Mouse (Mus musculus) midbrain, embryonic 13.5 days (tissue): ENCODE measurements around the gene Pla2g4f. TPM values are rescaled to one million over a fixed set of nuclear protein-coding genes. Genes with fewer than 3 reads are reported as not detected.
A peak's percentile ranks its signal among the peaks of the same experiment; 100 is the strongest.

Source experiments
- ATAC-seq: fragments of 200-750 bp; cut with Nextera tagmentation; 2 replicates; pipeline ENCODE4 v1.8.0; 2017; ENCODE audit warnings: mild to moderate bottlenecking, moderate TSS enrichment, moderate library complexity
- H3K27ac ChIP-seq: fragments of 300-500 bp; sonication (generic); 2 replicates; pipeline ENCODE4 v1.5.1; 2015; ENCODE audit warnings: inconsistent platforms, mild to moderate bottlenecking, moderate library complexity
- H3K27me3 ChIP-seq: fragments of 300-500 bp; sonication (generic); 2 replicates; pipeline ENCODE4 v1.6.1; 2015; ENCODE audit warnings: mild to moderate bottlenecking, inconsistent platforms
- H3K36me3 ChIP-seq: fragments of 300-500 bp; sonication (generic); 2 replicates; pipeline ENCODE4 v1.6.1; 2015; ENCODE audit warnings: mild to moderate bottlenecking, inconsistent platforms
- H3K4me1 ChIP-seq: fragments of 300-500 bp; sonication (generic); replicated peaks from 2 replicates; pipeline ENCODE4 v1.6.1; 2015; ENCODE audit warnings: inconsistent platforms
- H3K4me2 ChIP-seq: fragments of 300-500 bp; sonication (generic); replicated peaks from 2 replicates; pipeline ENCODE4 v1.6.1; 2015; ENCODE audit warnings: moderate library complexity, mild to moderate bottlenecking, inconsistent platforms
- H3K4me3 ChIP-seq: fragments of 300-500 bp; sonication (generic); replicated peaks from 2 replicates; pipeline ENCODE4 v1.5.1; 2015; ENCODE audit warnings: mild to moderate bottlenecking, inconsistent platforms
- H3K9ac ChIP-seq: fragments of 300-500 bp; sonication (generic); replicated peaks from 2 replicates; pipeline ENCODE4 v1.6.1; 2015; ENCODE audit warnings: mild to moderate bottlenecking, inconsistent platforms
- H3K9me3 ChIP-seq: fragments of 300-500 bp; sonication (generic); 2 replicates; pipeline ENCODE4 v1.6.1; 2016; ENCODE audit warnings: mild to moderate bottlenecking, inconsistent platforms
- WGBS: fragments of 180-500 bp; shearing (Covaris S2); methylation state at CpG from one replicate; pipeline ENCODE4 v1.1.7; 2015; 5-methylcytosine and 5-hydroxymethylcytosine counted together
- polyA plus RNA-seq: library from polyadenylated mRNA; unstranded; fragments of >200 nt; fragmentation: Nextera tagmentation; extraction: Ambion mirVana; gene quantifications from 2 replicates; pipeline ENCODE4 v1.2.1, GENCODE M21; 2015

The Pla2g4f gene
- polyA plus RNA-seq: not detected in 2 replicates

DNA sequence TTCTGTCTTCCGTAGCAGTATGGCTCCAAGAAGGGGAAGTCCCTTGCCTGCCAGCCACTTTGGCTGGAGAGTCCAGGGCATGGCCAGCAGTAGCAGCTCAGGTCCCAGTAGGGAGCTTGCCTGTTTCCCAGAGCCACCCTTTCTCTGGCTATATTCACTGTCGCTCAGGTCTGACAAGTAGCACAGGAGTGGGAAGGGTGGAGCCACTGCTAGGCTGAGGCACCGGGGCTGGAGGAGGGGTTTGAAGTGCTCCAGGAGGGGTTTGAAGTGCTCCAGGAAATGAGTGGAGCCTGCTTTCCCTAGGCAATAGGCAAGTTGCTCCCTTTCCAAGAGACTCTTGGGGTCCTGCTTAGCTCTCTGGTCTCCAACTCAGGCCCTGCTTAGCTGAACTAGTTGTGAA, at the start of gene Pla2g4f:
Pla2g4f (minus strand) TSS at position 190 of the 400 bp plus-strand sequence.
- Histone ChIP-seq H3K36me3 (peaks cover 35% of the 10 kb centered on the region), H3K27ac (no peak within 1 kb of the TSS), H3K9me3 (no peaks in the 10 kb centered on the region), H3K4me1 (no peaks in the 10 kb centered on the region), H3K4me2 (no peak within 1 kb of the TSS), H3K4me3 (no peak within 1 kb of the TSS), H3K9ac (no peak within 1 kb of the TSS), H3K27me3 (no peaks in the 10 kb centered on the region)
- ATAC-seq: no peak
- WGBS: 73% methylated on average over 3 of the region's 3 CpGs

DNA sequence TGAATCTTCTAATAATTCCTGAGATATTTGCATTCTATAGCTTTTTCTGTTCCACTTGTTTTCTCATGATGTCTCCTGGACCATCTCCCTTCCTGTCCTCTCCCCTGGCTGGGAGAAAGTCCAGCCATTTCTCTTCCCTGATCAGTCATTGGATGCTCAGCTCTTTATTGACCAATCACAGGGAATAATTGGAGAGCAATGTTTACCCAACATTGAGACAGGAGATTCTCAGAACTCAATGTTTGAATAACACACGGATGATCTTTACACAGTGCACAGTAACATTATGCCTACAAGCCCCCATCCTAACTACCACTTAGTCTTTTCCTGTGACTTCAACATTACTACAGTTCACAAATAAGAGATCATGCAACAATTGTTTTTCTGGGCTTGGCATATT, 46.5 kb upstream of the Pla2g4f start:
- WGBS: 85% methylated on average over 1 of the region's 1 CpGs
- H3K4me3 ChIP-seq: no peak overlapping the region
- no peak overlapping the region for H3K27ac ChIP-seq
- no peak for ATAC-seq
- no peak overlapping the region for H3K4me2 ChIP-seq
- no peaks in the 10 kb centered on the region for H3K9me3 ChIP-seq
- no peaks in the 10 kb centered on the region for H3K27me3 ChIP-seq
- no peaks in the 10 kb centered on the region for H3K4me1 ChIP-seq
- H3K9ac ChIP-seq: no peak overlapping the region
- peaks cover 63% of the 10 kb centered on the region for H3K36me3 ChIP-seq

DNA sequence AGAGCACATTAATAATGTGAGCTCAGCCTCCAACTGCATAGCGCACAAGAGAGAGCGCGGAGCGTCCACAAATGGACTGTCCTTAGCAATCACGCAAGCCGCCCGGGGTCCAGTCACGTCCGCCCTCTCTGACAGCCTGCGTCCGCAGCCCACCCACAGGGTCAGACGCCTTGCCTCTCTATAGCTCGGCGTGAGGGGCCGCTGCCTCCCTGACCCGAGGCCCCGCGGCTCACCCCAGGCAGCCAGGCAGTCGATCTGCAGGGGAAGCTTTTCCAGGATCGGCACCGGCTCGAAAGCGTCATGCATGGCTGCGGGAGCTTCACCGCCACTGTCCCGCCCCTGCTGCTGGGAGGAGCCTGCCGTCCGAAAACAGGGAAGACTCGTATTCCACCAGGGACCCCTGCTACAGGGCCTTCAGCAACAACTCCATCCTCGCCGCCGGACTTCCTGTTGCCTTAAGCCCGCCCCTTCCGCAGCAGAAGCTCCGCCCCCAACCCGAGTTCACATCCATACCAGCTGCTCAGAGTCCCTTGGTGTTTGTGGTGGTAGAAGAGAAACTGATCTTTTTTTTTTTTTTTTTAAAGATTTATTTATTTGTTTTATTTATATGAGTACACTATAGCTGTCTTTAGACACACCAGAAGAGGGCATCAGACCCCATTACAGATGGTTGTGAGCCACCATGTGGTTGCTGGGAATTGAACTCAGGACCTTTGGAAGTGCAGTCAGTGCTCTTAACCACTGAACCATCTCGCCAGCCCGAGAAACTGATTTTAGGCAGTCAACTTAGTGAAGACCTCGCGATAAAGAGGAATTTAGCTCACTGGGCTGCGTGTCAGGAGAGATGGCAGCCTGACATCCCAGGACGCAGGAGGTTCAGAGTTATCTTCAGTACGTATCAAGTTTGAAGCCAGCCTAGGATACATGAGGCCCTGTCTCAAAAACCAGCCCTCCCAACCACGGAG, 39.0 kb upstream of the Pla2g4f start, which contains the start of gene Vps39:
Vps39 (minus strand) TSS at position 456 of the 965 bp plus-strand sequence.
- Histone ChIP-seq H3K4me2 (peak within 1 kb of the TSS; percentile 80), H3K4me1 (peaks cover 21% of the 10 kb centered on the region), H3K9me3 (no peaks in the 10 kb centered on the region), H3K27ac (peak within 1 kb of the TSS; percentile 80), H3K9ac (peak within 1 kb of the TSS; percentile 94), H3K4me3 (peak within 1 kb of the TSS; percentile 98), H3K36me3 (peaks cover 45% of the 10 kb centered on the region), H3K27me3 (no peaks in the 10 kb centered on the region)
- peak; percentile 99 for ATAC-seq
- WGBS: 12% methylated on average over 44 of the region's 44 CpGs

DNA sequence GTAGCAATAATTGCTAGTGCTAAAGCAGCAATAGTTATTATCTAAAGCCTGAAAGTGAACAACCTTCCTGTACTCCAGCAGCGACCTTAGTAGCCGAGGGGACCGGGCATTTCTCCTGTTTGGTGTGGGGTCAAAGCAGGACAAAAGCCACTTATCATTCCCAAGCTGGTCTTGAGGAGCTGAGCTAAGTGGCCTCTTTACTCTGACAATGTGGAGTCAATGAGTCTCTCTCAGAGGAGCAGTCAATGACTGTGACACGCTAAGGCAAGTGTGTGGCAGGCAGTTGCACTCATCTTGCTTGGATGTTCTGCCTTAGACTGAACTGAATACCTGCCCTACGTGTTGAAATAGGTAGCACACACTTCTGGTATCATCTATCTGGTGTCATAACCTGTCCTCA, 37.4 kb upstream of the Pla2g4f start:
- Histone ChIP-seq H3K9ac (no peak overlapping the region; the same call in 1 of the 2 replicates), H3K9me3 (no peaks in the 10 kb centered on the region), H3K4me2 (peak overlapping the region; percentile 80; the same call in 1 of the 2 replicates), H3K27ac (no peak overlapping the region), H3K4me3 (peak overlapping the region; percentile 98; the same call in 1 of the 2 replicates), H3K27me3 (no peaks in the 10 kb centered on the region), H3K4me1 (peaks cover 21% of the 10 kb centered on the region), H3K36me3 (peaks cover 50% of the 10 kb centered on the region)
- 76% methylated on average over 5 of the region's 5 CpGs for WGBS
- no peak for ATAC-seq

DNA sequence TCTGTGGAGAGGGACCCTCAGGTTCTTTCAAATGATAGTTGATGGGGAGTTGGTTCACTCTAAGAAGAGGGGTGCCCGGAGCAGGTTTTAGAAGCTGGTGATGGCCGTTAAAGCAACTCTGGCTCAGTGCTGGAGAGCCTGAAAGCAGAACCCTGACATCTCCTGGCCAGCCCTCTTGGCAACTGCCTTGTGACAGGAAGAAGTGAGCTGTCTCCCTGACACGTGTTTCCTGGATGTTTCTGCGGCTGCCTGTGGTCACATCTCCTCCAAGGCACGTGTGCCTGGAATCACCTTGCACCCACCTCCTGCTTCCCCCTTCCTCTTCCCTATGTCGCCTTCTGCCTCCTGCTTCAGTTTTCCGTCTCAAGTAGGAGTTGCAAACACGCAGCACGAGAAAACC, 34.2 kb upstream of the Pla2g4f start:
- WGBS: 83% methylated on average over 9 of the region's 9 CpGs
- ATAC-seq: no peak
- H3K27me3 ChIP-seq: no peaks in the 10 kb centered on the region
- H3K4me3 ChIP-seq: no peak overlapping the region
- no peak overlapping the region for H3K9ac ChIP-seq
- no peak overlapping the region for H3K27ac ChIP-seq
- H3K9me3 ChIP-seq: no peaks in the 10 kb centered on the region
- peaks cover 21% of the 10 kb centered on the region for H3K4me1 ChIP-seq
- H3K4me2 ChIP-seq: no peak overlapping the region
- peaks cover 62% of the 10 kb centered on the region for H3K36me3 ChIP-seq

DNA sequence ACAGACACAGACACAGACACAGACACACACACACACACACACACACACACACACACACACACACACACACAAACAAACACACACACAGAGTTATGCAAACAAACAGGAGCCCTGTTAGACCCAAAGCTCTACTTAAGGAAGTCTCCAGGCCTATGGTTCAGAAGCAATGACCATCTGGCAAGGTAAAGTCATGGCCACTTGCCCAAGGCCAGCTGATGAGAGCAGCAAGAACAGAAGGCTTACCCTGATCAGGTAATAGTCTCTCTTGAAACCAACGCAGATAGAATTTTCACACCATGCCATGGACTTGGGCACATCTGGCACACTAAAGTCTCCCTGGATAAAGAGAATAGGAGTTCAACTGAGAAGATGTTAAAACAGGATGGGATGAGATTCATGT, 27.8 kb upstream of the Pla2g4f start:
- no peak for ATAC-seq
- Histone ChIP-seq H3K27me3 (no peaks in the 10 kb centered on the region), H3K4me3 (no peak overlapping the region), H3K9ac (no peak overlapping the region), H3K36me3 (peaks cover 93% of the 10 kb centered on the region), H3K9me3 (no peaks in the 10 kb centered on the region), H3K27ac (no peak overlapping the region), H3K4me1 (no peaks in the 10 kb centered on the region), H3K4me2 (no peak overlapping the region)
- WGBS: 88% methylated on average over 1 of the region's 1 CpGs

DNA sequence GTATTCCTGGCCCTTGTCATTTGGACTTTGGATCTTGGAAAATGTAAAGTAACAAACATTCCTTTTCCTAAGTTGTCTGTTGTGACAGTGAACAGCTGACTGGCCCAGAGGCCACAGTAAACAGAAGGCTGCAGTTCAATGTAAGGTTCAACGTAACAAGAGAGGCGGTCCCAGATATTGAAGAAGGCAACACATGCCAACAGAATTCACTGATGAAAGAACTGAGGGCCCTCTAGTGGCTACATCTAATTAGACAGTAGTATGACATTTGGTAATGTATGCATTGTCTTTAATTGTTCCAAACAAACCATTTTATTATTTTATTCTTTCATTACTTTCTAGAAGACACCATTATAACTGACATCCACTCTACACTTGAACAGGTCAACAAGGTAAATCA, 23.9 kb upstream of the Pla2g4f start:
- no peak overlapping the region for H3K4me3 ChIP-seq
- no peaks in the 10 kb centered on the region for H3K9me3 ChIP-seq
- no peaks in the 10 kb centered on the region for H3K27me3 ChIP-seq
- H3K4me1 ChIP-seq: no peaks in the 10 kb centered on the region
- H3K4me2 ChIP-seq: no peak overlapping the region
- ATAC-seq: no peak
- H3K36me3 ChIP-seq: peaks cover 89% of the 10 kb centered on the region
- no peak overlapping the region for H3K9ac ChIP-seq
- no peak overlapping the region for H3K27ac ChIP-seq
- WGBS: 70% methylated on average over 2 of the region's 2 CpGs

DNA sequence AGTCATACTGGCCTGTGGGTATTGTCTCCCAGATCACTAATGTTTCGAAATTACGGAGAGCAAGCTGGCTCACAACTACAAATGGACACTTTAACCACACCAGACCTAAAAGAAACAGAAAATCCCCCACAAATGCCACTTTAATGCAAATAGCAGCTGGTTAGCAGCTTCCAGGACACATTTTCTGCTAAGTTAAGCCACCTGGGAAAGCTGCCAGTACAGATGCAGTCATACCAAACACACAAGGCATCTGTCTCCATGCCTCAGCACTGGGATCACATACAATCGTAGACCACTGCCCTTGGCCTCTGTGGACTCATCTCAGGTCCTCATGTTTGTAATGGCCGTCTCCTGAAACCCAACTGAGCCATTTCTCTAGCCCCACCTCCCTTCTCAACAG, 17.6 kb upstream of the Pla2g4f start:
- Histone ChIP-seq H3K36me3 (peaks cover 83% of the 10 kb centered on the region), H3K4me1 (no peaks in the 10 kb centered on the region)
- 94% methylated on average over 4 of the region's 4 CpGs for WGBS

DNA sequence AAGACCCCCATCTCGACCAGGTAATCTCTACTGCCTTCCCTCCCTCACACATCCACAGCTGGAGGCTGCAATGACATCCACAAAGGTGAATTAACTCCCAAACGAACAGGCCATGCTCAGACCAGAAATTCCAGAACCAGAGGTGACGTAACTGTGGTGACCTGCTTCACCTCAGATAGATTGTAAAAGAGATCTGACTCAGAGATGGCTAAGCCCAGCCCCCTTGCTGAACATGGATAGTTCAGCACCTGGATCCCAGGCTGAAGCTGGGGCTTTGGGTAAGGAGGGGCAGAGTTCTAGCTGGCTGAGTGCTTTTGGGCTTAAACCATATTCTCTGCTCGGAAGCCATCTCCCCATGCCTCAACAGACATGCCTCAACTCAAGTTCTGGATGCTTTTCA, 1.1 kb upstream of the Pla2g4f start:
- no peak for ATAC-seq

More for the DNA sequence above, 17.6 kb upstream of the Pla2g4f start:
- Histone ChIP-seq H3K27me3 (no peaks in the 10 kb centered on the region), H3K9ac (no peak overlapping the region), H3K9me3 (no peaks in the 10 kb centered on the region), H3K27ac (no peak overlapping the region), H3K4me3 (no peak overlapping the region), H3K4me2 (no peak overlapping the region)
- no peak for ATAC-seq

DNA sequence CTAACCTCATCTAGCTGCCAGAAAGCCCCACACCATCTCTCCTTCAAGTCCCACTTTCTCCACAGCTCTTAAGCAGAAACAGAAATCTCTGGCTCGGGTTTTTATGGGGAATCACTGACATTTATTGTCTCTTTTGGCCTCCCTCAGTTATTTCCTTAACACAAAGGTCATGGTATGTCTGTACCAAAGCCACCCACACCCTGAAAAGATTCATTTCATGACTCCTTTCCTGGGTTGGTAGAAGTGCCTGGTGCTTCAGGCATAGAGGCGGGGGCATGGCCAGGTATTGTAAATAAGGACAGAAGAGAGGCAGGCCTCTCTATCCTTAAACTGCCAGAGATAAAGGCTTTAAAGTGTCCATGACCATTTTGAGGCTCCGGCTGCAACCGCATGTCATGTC, 522 bp upstream of the Pla2g4f start:
- no peaks in the 10 kb centered on the region for H3K9me3 ChIP-seq
- H3K4me2 ChIP-seq: no peak overlapping the region
- ATAC-seq: no peak
- H3K4me1 ChIP-seq: no peaks in the 10 kb centered on the region
- H3K9ac ChIP-seq: no peak overlapping the region
- H3K27me3 ChIP-seq: no peaks in the 10 kb centered on the region
- no peak overlapping the region for H3K4me3 ChIP-seq
- 93% methylated on average over 4 of the region's 4 CpGs for WGBS
- H3K27ac ChIP-seq: no peak overlapping the region
- H3K36me3 ChIP-seq: peaks cover 40% of the 10 kb centered on the region

More for the DNA sequence above, 1.1 kb upstream of the Pla2g4f start:
- Histone ChIP-seq H3K27me3 (no peaks in the 10 kb centered on the region), H3K36me3 (peaks cover 44% of the 10 kb centered on the region), H3K4me2 (no peak overlapping the region), H3K9me3 (no peaks in the 10 kb centered on the region), H3K4me1 (no peaks in the 10 kb centered on the region), H3K9ac (no peak overlapping the region), H3K4me3 (no peak overlapping the region), H3K27ac (no peak overlapping the region)
- WGBS: 82% methylated on average over 4 of the region's 4 CpGs

DNA sequence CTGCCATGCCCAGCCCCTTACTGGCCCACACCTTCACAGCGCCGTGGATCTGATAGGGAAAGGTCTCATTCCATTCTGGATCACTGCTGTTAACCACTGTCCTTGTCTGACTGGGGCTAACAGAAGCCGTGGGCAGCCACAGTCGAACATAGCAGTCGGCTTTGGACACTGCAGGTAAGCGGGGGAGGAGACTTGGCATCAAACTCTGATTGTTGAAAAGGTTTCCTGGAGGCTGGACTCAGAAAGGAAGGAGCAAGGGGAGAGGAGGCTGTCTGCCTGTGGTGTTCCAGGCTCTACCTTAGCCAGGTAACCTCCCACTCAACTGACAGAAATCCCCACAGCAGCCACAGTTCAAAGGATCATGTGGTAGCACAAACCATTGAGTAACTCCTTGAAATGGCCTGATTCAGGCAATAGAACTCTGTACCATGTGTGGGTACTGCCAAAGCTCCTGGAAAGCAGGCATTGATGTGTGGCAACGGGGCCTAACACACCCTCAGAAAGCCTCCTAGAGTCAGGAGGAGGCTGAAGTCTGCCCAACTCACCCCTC, 1.6 kb downstream of the Pla2g4f start:
- no peaks in the 10 kb centered on the region for H3K4me1 ChIP-seq
- H3K9me3 ChIP-seq: no peaks in the 10 kb centered on the region
- H3K36me3 ChIP-seq: peaks cover 19% of the 10 kb centered on the region
- no peak for ATAC-seq
- no peak overlapping the region for H3K27ac ChIP-seq
- no peak overlapping the region for H3K9ac ChIP-seq
- H3K4me3 ChIP-seq: no peak overlapping the region
- H3K27me3 ChIP-seq: no peaks in the 10 kb centered on the region
- H3K4me2 ChIP-seq: no peak overlapping the region
- WGBS: 88% methylated on average over 7 of the region's 7 CpGs

DNA sequence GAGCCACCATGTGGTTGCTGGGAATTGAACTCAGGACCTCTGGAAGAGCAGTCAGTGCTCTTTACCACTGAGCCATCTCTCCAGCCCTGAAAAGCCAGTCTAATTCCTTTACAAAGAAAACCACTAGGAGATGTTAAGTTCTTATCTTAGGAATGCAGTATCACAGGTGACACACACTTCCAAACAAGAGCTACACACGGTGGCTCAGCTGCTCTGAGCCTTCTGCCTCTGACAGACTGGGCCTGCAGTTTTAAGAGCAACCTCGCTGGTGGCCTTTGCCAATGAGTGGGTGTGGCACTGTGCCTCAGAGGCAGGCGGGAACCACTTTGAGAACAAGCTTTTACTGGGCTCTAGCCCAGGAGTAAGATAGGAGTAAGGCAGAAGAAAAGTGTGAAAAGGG, 9.9 kb downstream of the Pla2g4f start:
- 47% methylated on average over 3 of the region's 3 CpGs for WGBS

More for the DNA sequence above, 9.9 kb downstream of the Pla2g4f start:
- H3K27ac ChIP-seq: no peak overlapping the region
- H3K9ac ChIP-seq: no peak overlapping the region
- no peaks in the 10 kb centered on the region for H3K4me1 ChIP-seq
- no peak overlapping the region for H3K4me2 ChIP-seq
- H3K36me3 ChIP-seq: no peaks in the 10 kb centered on the region
- H3K27me3 ChIP-seq: no peaks in the 10 kb centered on the region
- ATAC-seq: no peak
- H3K4me3 ChIP-seq: no peak overlapping the region
- no peaks in the 10 kb centered on the region for H3K9me3 ChIP-seq
